Mouse (Mus musculus): ENCODE data around the gene 2310057N15Rik.
"Not testable (repeated sequence)": the region's sequence is repeated elsewhere in the genome, so short reads cannot be mapped to it uniquely, and the experiment has no call there.

Gene 2310057N15Rik

GRCm38 (mm10) chr16:88774106-88774505, at the start of gene 2310057N15Rik:
Gene 2310057N15Rik (minus strand): TSS chr16:88774206.
- DNase-seq (ENCODE audit: low spot score) = no peak

GRCm38 (mm10) chr16:88823736-88824135, 49.7 kb upstream of the 2310057N15Rik start:
- peak; percentile 54 for DNase-seq (ENCODE audit: low spot score)

GRCm38 (mm10) chr16:88820066-88820465, 46.1 kb upstream of the 2310057N15Rik start, which contains the start of gene Krtap15:
Gene Krtap15 (plus strand): TSS chr16:88820215.
- no peak for DNase-seq (ENCODE audit: low spot score)

GRCm38 (mm10) chr16:88811827-88812226, 37.8 kb upstream of the 2310057N15Rik start, which contains the start of gene Gm20741:
Gene Gm20741 (minus strand): TSS chr16:88812220.
- no peak for DNase-seq (ENCODE audit: low spot score)

GRCm38 (mm10) chr16:88786786-88787185, 12.8 kb upstream of the 2310057N15Rik start:
- no peak for DNase-seq (ENCODE audit: low spot score)

GRCm38 (mm10) chr16:88777596-88777995, 3.6 kb upstream of the 2310057N15Rik start, which contains the start of gene Gm5965:
Gene Gm5965 (plus strand): TSS chr16:88777896.
- no peak for DNase-seq (ENCODE audit: low spot score)

- DNase-seq (ENCODE audit: low spot score) = not testable (repeated sequence)
These were observed 15.5 kb downstream of the 2310057N15Rik start, which contains the start of gene 2310034C09Rik for GRCm38 (mm10) chr16:88758547-88758946. Gene 2310034C09Rik (plus strand): TSS chr16:88758847.

- DNase-seq (ENCODE audit: low spot score) = not testable (repeated sequence)
These were observed 22.5 kb downstream of the 2310057N15Rik start, which contains the start of gene Krtap13 for GRCm38 (mm10) chr16:88751535-88751934. Gene Krtap13 (minus strand): TSS chr16:88751635.

GRCm38 (mm10) chr16:88747943-88748342, 26.1 kb downstream of the 2310057N15Rik start:
- DNase-seq (ENCODE audit: low spot score) = no peak

GRCm38 (mm10) chr16:88744750-88745340, 29.2 kb downstream of the 2310057N15Rik start:
- DNase-seq (ENCODE audit: low spot score) = no peak

- DNase-seq (ENCODE audit: low spot score) = no peak
These were observed 38.6 kb downstream of the 2310057N15Rik start for GRCm38 (mm10) chr16:88735391-88735790.

GRCm38 (mm10) chr16:88728812-88729275, 45.2 kb downstream of the 2310057N15Rik start, which contains the start of gene Krtap13-1:
Gene Krtap13-1 (plus strand): TSS chr16:88728862.
- no peak for DNase-seq (ENCODE audit: low spot score)
